Mouse (Mus musculus) MEL (cell line): ENCODE results near the gene Ncf2.

Experiments
- POLR2A ChIP-seq, 2 experiments: IDR thresholded peaks; 2 replicates each; pipeline ENCODE4 v1.6.1; 2011 to 2012; ENCODE audit warnings: low read length in 2 of 2, mild to moderate bottlenecking in 2 of 2, control low read depth in 1 of 2, improper control_type of control experiment in 1 of 2, low read depth in 1 of 2, moderate library complexity in 1 of 2; ENCODE audit not compliant: control insufficient read depth in 1 of 2, insufficient read depth in 1 of 2, poor library complexity in 1 of 2
- TAL1 ChIP-seq: IDR thresholded peaks from 2 replicates; pipeline ENCODE4 v1.6.1; 2012; ENCODE audit warnings: mild to moderate bottlenecking, inconsistent platforms, low read length, moderate library complexity, mixed read lengths
- ZC3H11A ChIP-seq: IDR thresholded peaks from 2 replicates; pipeline ENCODE4 v1.6.1; 2012; ENCODE audit warnings: low read depth, mild to moderate bottlenecking, inconsistent platforms, low read length, improper control_type of control experiment

DNA sequence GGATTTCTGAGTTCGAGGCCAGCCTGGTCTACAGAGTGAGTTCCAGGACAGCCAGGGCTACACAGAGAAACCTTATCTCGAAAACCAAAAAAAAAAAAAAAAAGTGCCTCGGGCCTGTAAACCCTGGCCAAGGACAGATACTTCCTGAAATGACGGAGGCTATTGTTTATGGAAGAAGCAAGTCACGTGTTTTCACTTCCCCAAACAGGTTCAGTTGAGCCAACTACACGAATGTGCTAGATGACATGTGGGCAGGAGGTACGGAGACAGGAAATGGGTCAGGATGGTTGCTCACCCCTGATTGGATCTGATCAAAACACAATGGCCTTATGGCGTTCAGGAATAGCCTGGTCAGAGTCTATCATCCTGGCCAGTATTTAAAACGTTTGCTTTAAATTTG is 1.9 kb upstream of the Ncf2 start:
- peak in 1 of 2 experiments; percentile 41; a peak in 1 of 4 replicates for TF ChIP-seq POLR2A (IDR thresholded peaks at IDR 0.05; ENCODE audit: control insufficient read depth in 1 of 2, insufficient read depth in 1 of 2, low read depth in 1 of 2, low read length in 2 of 2, poor library complexity in 1 of 2)
- no peak for TF ChIP-seq TAL1
- no peak for TF ChIP-seq ZC3H11A
